Mouse (Mus musculus) neural tube, embryonic 12.5 days (tissue): ENCODE measurements around the gene Kctd20. TPM values are rescaled to one million over a fixed set of nuclear protein-coding genes. Genes with fewer than 3 reads are reported as not detected.

ENCODE experiments used
- ATAC-seq: fragments of 200-750 bp; cut with Nextera tagmentation; 2 replicates; pipeline ENCODE4 v1.8.0; 2017; ENCODE audit warnings: low read depth, mild to moderate bottlenecking, moderate TSS enrichment, moderate library complexity; ENCODE audit not compliant: low FRiP score
- H3K27ac ChIP-seq: fragments of 300-500 bp; sonication (generic); 2 replicates; pipeline ENCODE4 v1.5.1; 2016
- H3K27me3 ChIP-seq: fragments of 300-500 bp; sonication (generic); replicated peaks from 2 replicates; pipeline ENCODE4 v1.6.1; 2016; ENCODE audit warnings: mild to moderate bottlenecking
- H3K36me3 ChIP-seq: fragments of 300-500 bp; sonication (generic); 2 replicates; pipeline ENCODE4 v1.6.1; 2016; ENCODE audit warnings: mild to moderate bottlenecking
- H3K4me1 ChIP-seq: fragments of 300-500 bp; sonication (generic); 2 replicates; pipeline ENCODE4 v1.6.1; 2016
- H3K4me2 ChIP-seq: fragments of 300-500 bp; sonication (generic); replicated peaks from 2 replicates; pipeline ENCODE4 v1.6.1; 2016; ENCODE audit warnings: mild to moderate bottlenecking
- H3K4me3 ChIP-seq: fragments of 300-500 bp; sonication (generic); 2 replicates; pipeline ENCODE4 v1.5.1; 2016
- H3K9ac ChIP-seq: fragments of 300-500 bp; sonication (generic); 2 replicates; pipeline ENCODE4 v1.6.1; 2016; ENCODE audit warnings: mild to moderate bottlenecking
- H3K9me3 ChIP-seq: fragments of 300-500 bp; sonication (generic); 2 replicates; pipeline ENCODE4 v1.6.1; 2016; ENCODE audit warnings: mild to moderate bottlenecking
- WGBS: fragments of 180-500 bp; shearing (Covaris S2); methylation state at CpG from one replicate; pipeline ENCODE4 v1.1.7; 2016; 5-methylcytosine and 5-hydroxymethylcytosine counted together
- polyA plus RNA-seq: library from polyadenylated mRNA; unstranded; fragments of >200 nt; fragmentation: Nextera tagmentation; extraction: Ambion mirVana; gene quantifications from 2 replicates; pipeline ENCODE4 v1.2.1, GENCODE M21; 2016

The Kctd20 gene
- polyA plus RNA-seq, 1 experiment from 2014 or later: 115 TPM

- H3K4me1 ChIP-seq: no peaks in the 10 kb centered on the region
- H3K9me3 ChIP-seq: no peaks in the 10 kb centered on the region
- no peak overlapping the region for H3K4me3 ChIP-seq
- no peak overlapping the region for H3K4me2 ChIP-seq
- 66% methylated on average over 6 of the region's 6 CpGs for WGBS
- H3K27ac ChIP-seq: no peak overlapping the region
- H3K9ac ChIP-seq: no peak overlapping the region
- H3K27me3 ChIP-seq: no peaks in the 10 kb centered on the region
- ATAC-seq: no peak
- no peaks in the 10 kb centered on the region for H3K36me3 ChIP-seq
Measured at GRCm38 (mm10) chr17:28922096-28922495, 29.7 kb upstream of the Kctd20 start.

DNA sequence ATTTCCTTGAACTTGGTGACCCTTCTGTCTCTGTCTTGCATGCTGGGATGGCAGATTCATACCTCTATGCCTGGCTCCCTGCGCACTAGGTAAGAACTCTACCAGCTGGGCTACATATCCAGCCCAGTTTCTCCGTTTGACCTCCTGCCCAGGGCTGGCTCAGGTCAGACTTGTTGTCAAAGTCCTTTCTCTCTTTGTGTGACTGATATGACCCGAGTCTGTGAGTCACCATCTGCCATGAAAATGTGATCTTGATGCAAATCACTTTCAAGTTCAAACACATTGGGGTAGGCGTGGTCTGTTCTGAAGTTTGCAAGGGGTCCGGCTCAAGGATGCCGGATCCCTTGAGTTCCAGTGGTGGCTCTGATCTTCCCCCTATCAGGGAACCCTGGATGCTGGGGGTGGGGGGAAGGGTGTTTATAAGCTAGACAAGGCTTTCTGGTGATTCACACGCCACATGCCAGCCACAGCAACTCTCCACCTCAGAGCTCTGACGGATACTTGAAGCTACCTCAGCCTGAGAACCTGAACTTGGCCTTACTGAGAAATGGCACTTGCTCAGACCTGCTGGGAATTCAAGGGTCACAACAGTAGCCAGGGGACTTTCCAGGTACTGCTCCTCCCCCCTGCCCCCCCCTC is 26.7 kb upstream of the Kctd20 start:
- no peaks in the 10 kb centered on the region for H3K27me3 ChIP-seq
- peaks cover under 1% of the 10 kb centered on the region; the same call in 1 of the 2 replicates for H3K4me1 ChIP-seq
- no peaks in the 10 kb centered on the region for H3K9me3 ChIP-seq
- H3K4me3 ChIP-seq: no peak overlapping the region
- no peaks in the 10 kb centered on the region for H3K36me3 ChIP-seq
- H3K9ac ChIP-seq: no peak overlapping the region
- WGBS: 82% methylated on average over 8 of the region's 8 CpGs
- H3K4me2 ChIP-seq: no peak overlapping the region
- no peak for ATAC-seq
- no peak overlapping the region for H3K27ac ChIP-seq

DNA sequence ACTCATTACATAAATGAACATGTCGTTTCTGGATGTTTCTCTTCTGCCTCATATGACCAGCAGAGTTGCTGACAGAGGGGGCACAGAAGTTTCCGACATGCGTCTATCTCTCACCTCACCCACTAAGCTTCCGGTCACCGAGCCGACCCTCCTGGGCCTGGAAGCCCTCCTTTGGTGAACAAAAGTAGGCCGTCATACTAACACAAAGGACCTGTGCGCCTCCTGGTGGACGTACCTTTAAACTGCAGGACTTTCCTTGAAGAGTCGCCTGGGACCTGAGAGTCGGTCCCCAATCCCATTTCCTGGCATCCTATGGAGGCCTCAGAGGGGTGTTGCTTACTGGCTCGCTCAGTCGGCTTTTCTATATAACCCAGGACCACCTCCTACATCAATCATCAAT is 25.4 kb upstream of the Kctd20 start:
- no peaks in the 10 kb centered on the region for H3K27me3 ChIP-seq
- H3K4me2 ChIP-seq: no peak overlapping the region
- H3K27ac ChIP-seq: no peak overlapping the region
- peaks cover 9% of the 10 kb centered on the region for H3K4me1 ChIP-seq
- H3K36me3 ChIP-seq: no peaks in the 10 kb centered on the region
- ATAC-seq: no peak
- WGBS: 21% methylated on average over 13 of the region's 13 CpGs
- H3K9ac ChIP-seq: no peak overlapping the region
- H3K9me3 ChIP-seq: no peaks in the 10 kb centered on the region
- no peak overlapping the region for H3K4me3 ChIP-seq

DNA sequence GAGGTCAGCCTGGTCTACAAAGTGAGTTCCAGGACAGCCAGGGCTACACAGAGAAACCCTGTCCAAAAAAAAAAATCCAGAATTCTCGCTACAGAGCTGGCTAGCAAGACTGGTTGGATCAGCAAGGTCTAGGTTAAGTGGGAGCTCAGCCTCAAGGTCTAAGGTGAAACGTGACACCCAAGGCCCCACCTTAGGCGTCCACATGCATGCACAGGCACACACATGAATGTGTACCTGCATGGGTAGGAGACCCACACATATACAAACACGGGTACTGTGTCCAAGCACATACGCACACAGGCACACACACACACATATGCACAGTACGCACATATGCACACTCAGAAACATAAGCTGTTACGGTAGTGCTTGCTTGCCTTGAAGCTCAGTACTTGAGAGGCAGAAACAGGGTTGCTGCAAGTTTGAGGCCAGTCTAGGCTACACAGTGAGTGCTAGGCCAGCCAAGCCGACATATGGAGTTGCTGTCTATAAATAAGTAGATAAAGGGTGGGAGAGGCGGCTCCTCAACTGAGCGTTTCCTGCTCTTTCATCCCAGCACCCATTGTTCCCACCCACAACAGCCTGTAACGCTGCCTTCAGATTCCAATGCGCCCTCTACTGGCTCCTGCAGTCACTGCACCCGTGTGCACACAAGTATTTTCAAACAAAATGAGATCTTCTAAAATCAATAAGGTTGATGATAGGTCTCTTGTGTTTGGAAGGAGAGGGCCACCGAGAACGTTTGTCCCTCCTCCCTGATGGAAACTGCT is 24.7 kb upstream of the Kctd20 start:
- H3K4me1 ChIP-seq: peaks cover 9% of the 10 kb centered on the region
- no peak overlapping the region for H3K9ac ChIP-seq
- no peak overlapping the region for H3K4me3 ChIP-seq
- H3K36me3 ChIP-seq: no peaks in the 10 kb centered on the region
- no peak for ATAC-seq
- no peak overlapping the region for H3K4me2 ChIP-seq
- no peaks in the 10 kb centered on the region for H3K27me3 ChIP-seq
- H3K27ac ChIP-seq: no peak overlapping the region
- WGBS: 50% methylated on average over 15 of the region's 15 CpGs
- H3K9me3 ChIP-seq: no peaks in the 10 kb centered on the region

GRCm38 (mm10) chr17:28928004-28928403 is 23.7 kb upstream of the Kctd20 start:
- Histone ChIP-seq H3K4me2 (no peak overlapping the region), H3K9me3 (no peaks in the 10 kb centered on the region), H3K27ac (no peak overlapping the region), H3K9ac (no peak overlapping the region), H3K36me3 (no peaks in the 10 kb centered on the region), H3K27me3 (no peaks in the 10 kb centered on the region), H3K4me1 (peaks cover 9% of the 10 kb centered on the region), H3K4me3 (no peak overlapping the region)
- WGBS: 85% methylated on average over 9 of the region's 9 CpGs
- no peak for ATAC-seq

DNA sequence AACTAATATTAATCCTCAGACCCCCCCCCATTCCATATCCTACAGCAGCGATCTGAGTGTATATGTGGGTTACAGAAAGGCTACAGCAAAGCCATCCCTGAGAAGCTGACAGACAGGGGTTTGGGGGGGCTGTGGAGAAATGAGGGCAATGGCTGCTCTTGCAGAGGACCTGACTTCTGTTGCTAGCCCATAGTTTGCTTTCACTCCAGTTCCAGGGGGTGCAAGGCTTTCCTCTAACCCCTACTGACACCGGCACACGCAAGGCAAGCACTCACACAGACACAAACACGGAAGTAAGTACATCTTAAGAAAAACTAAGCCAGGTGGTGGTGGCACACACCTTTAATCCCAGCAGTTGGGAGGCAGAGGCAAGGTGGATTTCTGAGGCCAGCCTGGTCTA is 22.4 kb upstream of the Kctd20 start:
- no peak for ATAC-seq
- H3K4me1 ChIP-seq: peaks cover 9% of the 10 kb centered on the region
- no peaks in the 10 kb centered on the region for H3K27me3 ChIP-seq
- WGBS: 89% methylated on average over 4 of the region's 4 CpGs
- no peaks in the 10 kb centered on the region for H3K36me3 ChIP-seq
- no peaks in the 10 kb centered on the region for H3K9me3 ChIP-seq
- no peak overlapping the region for H3K4me2 ChIP-seq
- H3K9ac ChIP-seq: no peak overlapping the region
- no peak overlapping the region for H3K27ac ChIP-seq
- no peak overlapping the region for H3K4me3 ChIP-seq

GRCm38 (mm10) chr17:28930392-28931074 is 21.2 kb upstream of the Kctd20 start:
- Histone ChIP-seq H3K9ac (0 out of 2 replicates have a peak overlapping the region, but pooled peaks have one; percentile 8), H3K4me2 (peak overlapping the region; percentile 36), H3K36me3 (no peaks in the 10 kb centered on the region), H3K4me3 (no peak overlapping the region), H3K27ac (peak overlapping the region; percentile 34; the same call in 1 of the 2 replicates), H3K27me3 (no peaks in the 10 kb centered on the region), H3K4me1 (peaks cover 9% of the 10 kb centered on the region), H3K9me3 (no peaks in the 10 kb centered on the region)
- ATAC-seq: peak; percentile 75
- WGBS: 20% methylated on average over 14 of the region's 14 CpGs

GRCm38 (mm10) chr17:28931436-28932211 is 20.1 kb upstream of the Kctd20 start:
- no peaks in the 10 kb centered on the region for H3K27me3 ChIP-seq
- no peak overlapping the region for H3K9ac ChIP-seq
- H3K4me1 ChIP-seq: peaks cover 9% of the 10 kb centered on the region
- H3K4me2 ChIP-seq: no peak overlapping the region
- no peak overlapping the region for H3K27ac ChIP-seq
- no peak for ATAC-seq
- 90% methylated on average over 18 of the region's 18 CpGs for WGBS
- no peak overlapping the region for H3K4me3 ChIP-seq
- no peaks in the 10 kb centered on the region for H3K9me3 ChIP-seq
- H3K36me3 ChIP-seq: no peaks in the 10 kb centered on the region

DNA sequence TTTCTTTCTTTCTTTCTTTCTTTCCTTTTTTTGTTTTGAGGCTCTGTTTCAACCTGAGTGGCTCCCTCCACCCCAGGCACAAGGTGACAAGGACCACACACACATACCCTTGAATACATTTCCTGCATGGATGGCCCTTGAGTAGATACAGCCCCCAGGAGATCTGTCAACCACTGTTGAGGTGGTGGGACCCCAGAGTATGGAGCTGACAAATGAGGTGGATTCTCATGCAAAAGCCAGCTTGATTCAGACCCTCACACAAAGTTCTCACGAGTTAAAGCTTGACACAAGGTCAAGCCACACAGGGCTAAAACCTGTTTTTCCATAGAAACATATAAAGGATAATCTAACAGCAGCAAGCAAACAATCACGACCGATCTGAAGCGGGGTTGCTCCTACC is 19.5 kb upstream of the Kctd20 start:
- Histone ChIP-seq H3K9me3 (no peaks in the 10 kb centered on the region), H3K36me3 (no peaks in the 10 kb centered on the region), H3K4me3 (no peak overlapping the region), H3K27me3 (no peaks in the 10 kb centered on the region), H3K4me2 (no peak overlapping the region), H3K4me1 (peaks cover 9% of the 10 kb centered on the region), H3K9ac (no peak overlapping the region), H3K27ac (no peak overlapping the region)
- ATAC-seq: no peak
- 93% methylated on average over 4 of the region's 4 CpGs for WGBS

- H3K36me3 ChIP-seq: no peaks in the 10 kb centered on the region
- H3K4me3 ChIP-seq: no peak overlapping the region
- H3K27me3 ChIP-seq: no peaks in the 10 kb centered on the region
- no peak overlapping the region for H3K27ac ChIP-seq
- peaks cover 9% of the 10 kb centered on the region for H3K4me1 ChIP-seq
- no peak overlapping the region for H3K4me2 ChIP-seq
- no peak for ATAC-seq
- H3K9me3 ChIP-seq: no peaks in the 10 kb centered on the region
- no peak overlapping the region for H3K9ac ChIP-seq
- 75% methylated on average over 19 of the region's 19 CpGs for WGBS
Measured at GRCm38 (mm10) chr17:28934120-28934916, 17.4 kb upstream of the Kctd20 start.

DNA sequence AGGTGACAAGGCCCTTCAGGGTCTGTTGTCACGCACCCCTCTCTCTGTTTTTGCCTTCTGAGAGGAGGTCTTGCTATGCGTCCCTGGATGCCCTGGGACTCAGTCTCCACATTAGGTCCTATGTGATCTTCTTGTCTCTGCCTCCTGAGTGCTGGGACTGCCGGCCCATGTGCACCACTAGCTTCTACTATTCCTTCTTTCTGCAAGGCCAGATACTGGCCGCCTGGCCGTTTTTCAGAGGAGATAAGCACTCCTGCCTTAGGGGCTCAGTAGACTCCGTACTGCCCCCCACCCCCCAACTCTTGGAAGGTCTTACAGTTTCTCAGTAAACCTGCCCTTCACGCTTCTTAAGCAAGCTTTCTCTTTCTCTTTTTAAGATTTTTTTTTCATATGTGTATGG is 15.6 kb upstream of the Kctd20 start:
- Histone ChIP-seq H3K27me3 (no peaks in the 10 kb centered on the region), H3K4me1 (no peaks in the 10 kb centered on the region), H3K9ac (no peak overlapping the region), H3K4me3 (no peak overlapping the region), H3K27ac (no peak overlapping the region), H3K4me2 (no peak overlapping the region), H3K36me3 (no peaks in the 10 kb centered on the region), H3K9me3 (no peaks in the 10 kb centered on the region)
- no peak for ATAC-seq
- 90% methylated on average over 7 of the region's 7 CpGs for WGBS
